Mouse (Mus musculus) urinary bladder, postnatal 36 days (tissue): ENCODE measurements around the gene Foxn3.

Experiments used
- DNase-seq, 2 experiments: peaks; one replicate each; pipeline ENCODE4 v3.0.0; 2022; ENCODE audit warnings: low spot score in 2 of 2, mixed read lengths in 1 of 2

Foxn3 gene

DNA sequence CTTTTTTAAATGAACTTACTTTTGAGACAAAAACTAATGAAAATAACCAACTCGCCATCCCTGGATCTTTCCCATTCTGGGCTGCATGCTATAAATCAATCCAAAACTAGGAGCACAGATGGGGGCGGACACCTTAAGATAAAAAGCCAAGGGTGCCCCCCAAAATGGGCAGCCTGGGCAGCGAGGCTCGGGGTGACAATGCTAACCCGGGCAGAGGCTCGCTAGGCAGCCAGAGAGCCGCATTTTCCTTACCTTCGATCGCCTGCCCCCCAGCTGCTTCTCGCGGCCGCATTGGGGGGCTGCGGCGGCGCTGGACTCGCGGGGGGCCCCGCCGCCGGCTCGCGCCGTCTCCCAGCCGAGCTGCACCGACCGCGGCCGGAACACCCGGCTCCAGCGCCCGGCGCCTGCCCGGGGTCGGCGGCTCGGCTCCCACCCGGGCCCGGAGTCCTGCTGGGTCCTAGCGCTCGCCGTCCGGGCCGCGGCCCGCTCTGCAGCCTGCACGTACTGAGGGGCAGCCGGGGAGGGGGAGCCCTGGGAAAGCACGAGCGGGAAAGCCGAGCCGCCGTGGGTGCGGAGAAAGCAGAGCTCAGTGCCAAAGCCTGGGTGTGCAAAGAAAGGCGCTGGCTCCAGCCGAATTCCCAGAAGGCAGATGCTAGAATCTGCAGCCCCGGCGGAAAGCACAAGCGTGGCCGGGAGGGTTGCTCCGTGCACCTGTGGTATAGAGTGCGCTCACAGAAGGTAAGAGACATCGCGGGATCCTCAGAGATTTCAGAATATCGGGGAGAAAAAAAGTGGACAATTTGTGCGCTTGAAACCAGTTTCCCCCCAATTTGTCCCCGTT lies at the start of gene Foxn3:
TSS of gene Foxn3 (minus strand) at position 364 of the 841 bp plus-strand sequence.
- peak; percentile 39 to 67 for DNase-seq

DNA sequence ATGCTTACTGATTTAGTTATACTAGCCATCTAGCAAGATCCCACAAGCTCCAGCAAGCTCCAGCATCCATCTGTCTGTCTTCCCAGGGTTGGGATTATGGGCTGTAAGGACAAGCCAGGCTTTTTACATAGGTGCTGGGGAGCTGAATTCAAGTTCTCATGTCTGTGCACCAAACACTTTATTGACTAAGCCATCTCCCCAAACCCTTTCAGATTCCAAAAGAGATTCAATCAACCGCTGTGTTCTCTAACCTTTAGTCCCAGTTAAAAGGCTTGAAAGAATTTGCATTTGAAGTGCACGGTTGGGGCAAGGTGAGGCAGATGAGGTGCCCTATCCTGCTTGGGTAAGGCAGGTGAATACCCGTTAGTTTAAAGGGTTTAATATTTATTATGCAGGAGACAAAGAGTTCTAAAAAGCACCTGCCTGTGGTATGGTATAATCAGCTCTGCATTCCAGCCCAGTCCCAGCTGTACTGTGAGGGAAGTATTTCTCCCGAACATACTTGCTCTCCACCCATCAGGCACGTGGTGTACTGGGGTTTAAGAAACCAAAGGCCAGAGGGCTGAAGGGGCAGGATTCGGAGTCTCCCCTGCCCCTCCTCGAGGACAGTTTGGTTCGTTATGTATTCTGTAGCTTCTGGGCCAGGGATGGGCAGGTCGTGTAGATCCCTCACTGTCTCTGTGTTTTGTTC lies 48.9 kb upstream of the Foxn3 start:
- DNase-seq, result no peak

DNA sequence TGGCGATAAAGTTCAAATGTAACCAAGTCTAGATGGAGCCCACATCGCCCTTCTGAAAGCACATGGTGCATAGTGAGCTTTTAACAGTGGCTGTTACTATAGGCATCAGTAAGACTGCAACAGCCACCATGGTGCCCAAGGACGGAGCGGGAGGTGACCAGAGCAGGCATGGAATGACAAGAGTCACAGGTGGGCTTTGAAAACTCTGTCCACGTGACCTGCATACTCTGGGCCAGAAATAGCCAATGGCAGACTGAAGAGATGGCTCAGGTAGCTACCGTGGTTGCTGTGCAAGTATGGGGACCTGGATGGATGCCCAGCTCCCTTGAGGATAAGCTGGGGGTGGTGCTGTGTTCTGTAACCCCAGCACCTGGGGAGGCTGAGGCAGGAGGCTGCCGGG lies 47.5 kb upstream of the Foxn3 start:
- DNase-seq, result no peak

DNA sequence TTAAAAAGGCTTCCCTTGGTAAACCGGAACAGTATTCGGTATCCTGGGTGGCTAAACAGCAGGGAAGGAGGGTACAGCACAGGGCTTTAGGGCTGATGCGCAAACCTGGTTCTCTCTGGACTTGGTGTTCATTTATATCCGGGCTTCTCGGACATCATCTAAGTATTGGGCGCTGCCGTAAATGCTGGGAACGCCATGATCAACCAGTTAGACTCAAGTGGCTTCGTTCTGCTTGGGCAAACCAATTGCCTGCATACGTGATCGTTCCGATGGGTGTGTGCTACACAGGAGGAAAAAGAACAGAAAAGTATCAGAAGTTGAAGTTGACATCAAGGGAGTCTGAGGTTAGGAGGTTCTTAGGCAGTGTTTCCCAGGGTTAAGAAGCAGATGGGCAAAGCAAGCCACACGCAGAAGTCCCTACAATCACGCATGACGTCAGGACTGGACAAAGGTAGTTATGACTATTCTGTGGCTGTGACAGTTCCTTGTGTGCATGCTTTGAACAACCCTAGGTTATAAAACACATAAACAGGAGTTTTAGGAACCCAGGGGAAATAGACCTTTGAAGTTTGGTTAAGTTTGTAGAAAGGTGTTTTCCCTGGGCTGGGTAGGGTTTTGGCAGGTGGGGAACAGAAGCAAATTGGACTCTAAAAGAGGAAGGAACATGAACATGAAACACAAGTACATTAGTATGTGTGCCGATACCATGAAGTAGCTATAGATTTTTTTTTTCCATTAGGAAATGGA lies 46.9 kb upstream of the Foxn3 start:
- DNase-seq, result no peak

DNA sequence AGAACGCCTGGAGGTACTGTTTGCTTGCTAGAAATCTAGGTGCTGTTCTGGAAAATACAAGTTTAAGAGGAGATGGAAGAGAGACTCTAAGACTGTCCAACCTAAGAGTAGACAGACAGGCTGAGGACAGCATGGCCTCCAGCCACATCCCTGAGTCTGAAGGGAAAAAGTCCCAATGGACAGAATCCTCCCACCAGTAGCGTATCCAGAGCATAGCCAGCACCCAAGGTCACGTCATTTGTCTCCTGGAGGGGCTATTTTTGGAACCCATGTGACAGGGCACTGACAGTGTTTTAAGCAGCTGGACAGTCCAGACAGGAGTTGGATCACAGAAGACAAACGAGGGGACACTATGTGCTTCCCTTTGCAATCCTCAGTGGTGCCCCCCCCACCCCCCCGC lies 46.3 kb upstream of the Foxn3 start:
- DNase-seq, result no peak

DNA sequence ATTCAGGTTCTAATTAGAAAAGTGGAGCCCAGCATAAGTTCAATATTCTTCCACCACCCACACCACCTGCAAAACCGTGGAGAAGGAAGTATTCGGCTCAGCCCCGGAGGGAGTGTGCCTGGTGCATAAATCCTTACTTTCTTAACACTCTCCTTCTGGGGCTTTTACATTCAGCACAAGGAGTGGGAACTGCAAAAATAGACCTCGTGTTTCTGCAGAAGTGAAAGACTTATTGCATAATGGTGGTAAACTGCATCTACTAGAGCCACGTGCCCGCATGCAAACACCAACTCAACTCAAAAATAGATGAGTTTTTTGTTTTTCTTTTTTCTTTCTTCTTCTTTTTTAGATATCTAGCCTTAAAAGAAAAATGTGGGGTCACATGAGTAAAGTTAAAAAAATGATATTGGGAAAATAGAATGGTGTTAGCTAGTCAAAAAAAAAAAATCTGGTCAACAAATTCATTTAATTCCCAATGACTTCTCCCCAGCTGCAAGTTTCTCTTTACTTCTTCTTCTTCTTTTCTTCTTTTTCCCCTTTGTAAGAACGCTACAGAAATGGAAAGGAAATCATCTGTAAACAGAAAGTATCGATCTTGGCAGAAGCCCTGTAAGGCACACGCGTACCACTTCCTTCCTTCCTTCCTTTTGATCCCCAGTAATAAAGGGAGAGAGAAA lies 45.0 kb upstream of the Foxn3 start:
- DNase-seq, result no peak

DNA sequence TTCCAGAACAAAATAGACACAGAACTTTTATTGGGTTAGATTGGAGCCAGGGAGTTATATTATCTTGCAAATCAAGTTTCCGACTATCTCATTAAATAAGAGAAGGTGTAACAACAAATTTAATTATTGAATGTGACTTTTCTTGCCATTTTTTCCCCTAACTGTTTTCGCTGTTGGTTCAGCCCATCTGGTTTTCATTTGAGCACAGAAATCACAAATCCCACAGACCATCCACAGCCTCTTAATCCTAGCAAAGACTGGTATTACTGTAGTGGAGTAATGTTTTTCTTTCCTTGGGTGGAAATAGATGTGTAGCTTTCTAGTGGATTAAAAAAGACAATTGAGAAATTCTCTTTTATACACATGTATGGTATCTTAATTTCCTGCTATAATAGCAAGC lies 40.0 kb upstream of the Foxn3 start:
- no peak for DNase-seq

DNA sequence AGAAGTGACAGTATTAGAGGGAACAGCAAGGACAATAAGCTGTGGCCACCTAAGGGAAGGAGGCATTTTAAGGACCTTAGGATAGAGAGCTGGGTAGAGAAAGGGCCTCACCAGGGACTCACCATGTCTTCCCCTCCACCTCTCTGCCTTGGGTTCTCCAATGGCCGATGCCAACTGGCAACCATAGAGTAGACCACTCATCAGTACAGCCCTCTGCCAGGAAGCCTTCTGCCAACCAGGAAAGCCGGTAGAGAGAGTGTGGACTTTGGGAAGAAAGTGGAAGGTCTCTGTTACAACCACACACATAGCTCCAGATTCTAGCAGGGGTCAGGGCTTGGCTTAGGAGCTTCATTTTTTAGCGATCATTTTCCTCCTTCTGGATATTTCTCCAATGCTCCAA lies 38.5 kb upstream of the Foxn3 start:
- no peak for DNase-seq

DNA sequence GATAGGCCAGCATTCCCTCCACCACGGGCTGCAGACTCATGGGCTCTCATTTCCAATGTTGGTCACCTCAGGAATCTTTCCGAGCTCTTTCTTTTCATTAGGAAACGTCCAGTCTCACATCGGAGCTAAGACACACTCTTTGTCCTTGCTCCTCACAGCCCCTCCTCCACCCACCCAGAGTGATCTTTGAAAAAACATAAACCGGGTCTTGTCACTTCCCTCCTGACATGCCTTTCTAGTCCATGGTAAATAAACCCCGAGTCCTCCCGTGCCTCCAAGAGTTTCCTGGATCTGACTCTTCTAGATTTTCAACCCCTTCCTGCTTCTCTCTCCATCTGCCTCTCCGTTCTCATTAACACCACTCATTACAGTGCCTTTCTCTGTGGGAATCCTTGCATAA lies 38.0 kb upstream of the Foxn3 start:
- DNase-seq, result no peak

DNA sequence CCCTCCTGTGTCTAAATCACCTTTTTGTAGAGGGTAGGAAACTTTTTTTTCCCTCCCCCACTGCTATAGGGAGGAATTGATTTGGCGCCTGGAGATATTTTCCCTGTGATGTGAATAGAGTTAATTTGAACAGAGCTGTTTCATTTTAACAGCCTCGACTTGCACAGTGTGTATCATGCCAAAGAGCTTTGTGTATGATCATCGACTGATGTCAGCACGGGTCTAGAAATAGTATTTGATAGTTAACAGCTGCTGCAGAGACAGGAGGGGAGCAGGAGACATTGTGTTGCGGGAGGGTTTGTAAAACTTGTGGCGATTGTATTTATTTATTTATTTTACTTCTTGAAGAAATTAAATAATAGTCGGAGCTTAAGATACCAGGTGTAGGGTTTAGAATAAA lies 36.2 kb upstream of the Foxn3 start:
- DNase-seq, result no peak

DNA sequence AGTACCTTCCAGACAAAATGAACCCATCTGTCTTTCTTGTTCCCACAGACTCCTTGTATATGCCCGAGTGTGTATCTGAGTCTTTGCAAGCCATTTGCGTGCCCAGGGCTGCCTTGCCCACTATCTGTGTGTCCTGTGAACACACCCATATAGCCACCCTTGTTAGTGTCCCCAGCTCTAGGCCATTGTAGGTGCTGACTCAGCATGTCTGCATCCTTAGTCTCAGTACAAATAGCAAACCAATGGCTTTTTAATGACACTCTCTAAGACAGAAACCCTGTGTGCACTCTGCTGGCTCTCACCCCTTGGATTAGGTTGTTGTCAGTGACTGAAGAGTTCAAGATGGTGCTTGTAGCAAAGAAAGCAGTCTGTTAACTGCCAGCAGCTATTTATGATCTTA lies 33.0 kb upstream of the Foxn3 start:
- DNase-seq, result no peak

DNA sequence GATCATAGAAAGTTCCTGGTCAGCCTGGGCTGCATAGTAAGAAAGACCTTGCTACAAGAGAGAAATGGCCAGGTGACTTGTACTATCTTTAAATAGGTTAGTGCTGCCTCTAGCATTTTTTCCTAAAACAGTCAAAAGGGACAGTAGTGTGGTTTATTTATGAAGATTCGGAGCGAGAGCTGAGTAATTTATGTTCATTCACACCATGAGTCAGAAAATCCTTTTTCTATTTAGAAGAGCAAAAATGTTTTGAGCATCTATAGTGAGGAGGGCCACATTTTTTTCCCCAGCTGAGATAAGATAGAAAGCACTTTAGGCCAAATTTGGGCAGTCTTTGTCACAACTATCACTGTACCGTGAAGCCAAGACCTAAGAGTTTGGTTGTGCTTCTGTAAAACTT lies 24.0 kb upstream of the Foxn3 start:
- DNase-seq, result no peak

DNA sequence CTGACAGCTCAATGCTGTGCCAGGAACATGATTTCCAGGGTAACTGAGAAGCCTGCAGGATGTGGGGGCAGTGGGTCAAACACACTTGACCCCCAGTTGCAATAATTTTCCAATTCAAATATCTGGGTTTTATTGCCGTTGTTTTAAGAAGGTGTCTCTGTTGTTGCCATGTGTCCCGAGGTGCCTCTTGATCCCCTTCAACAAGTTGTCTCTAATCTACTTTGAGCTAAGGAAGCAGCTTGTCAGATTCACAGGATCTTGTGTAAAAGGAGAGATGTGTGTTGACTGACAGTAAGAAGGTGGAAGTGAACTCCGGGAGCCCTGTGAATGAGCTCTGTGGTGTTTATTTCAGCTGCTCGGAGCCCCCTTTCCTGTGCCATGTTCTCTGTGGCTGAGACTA lies 16.6 kb upstream of the Foxn3 start:
- DNase-seq, result no peak

DNA sequence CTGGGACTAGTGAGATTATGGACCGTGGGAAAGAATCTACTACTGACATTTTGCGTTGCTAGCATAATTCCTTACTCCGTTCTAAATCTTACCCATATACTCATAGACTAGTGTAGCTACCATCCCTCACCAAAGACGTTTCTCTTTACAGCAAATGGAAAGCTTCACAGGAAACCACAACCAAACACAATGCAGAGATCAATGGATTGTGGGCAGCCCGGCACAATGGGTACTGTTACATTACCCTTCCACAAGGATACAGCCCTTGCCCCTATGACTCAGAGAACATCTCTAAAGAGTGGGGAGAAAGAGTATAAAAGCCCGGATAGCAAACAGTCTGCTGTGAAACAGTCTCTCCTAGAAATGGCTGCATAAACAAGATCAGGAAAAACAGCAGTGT lies 13.3 kb upstream of the Foxn3 start:
- DNase-seq, result no peak

DNA sequence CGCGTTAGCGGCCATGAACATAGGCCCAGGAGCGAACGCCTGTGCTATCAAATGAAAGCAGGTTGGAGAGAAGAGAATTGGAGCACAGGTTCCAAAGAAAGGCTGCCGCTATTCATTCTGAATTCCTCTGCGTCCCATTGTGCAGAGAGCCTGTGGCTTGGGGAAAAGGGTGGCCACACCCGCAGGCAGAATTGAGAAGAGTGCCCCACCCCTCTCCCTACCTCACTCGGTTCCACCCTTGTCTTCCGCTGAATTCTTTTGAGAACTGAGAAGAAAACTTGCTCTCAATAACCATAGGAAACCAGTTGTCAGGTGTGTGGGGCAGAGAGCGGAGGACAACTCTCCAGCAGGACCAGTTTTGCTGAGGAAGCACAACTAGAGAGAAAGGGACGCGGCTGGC lies 10.9 kb upstream of the Foxn3 start:
- DNase-seq, result no peak

DNA sequence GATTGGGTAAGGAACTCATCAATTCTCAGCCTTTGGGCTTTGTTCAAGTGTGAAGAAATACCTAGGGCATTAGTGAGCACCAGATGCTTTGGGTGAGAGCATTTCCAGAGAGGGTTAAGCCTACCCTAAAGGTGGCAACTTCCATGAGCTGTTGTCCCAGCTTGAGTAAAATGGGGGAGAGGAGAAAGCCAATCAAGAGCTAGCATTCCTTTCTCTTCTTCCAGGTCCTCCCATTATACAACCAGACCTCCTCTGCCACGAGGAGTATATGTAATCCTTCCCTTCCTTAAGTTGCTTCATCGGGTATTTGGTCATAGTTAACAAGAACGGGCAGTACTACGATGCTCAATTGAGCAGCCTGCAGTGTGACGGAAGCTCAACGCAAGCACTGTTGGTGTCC lies 9.7 kb upstream of the Foxn3 start:
- no peak for DNase-seq

DNA sequence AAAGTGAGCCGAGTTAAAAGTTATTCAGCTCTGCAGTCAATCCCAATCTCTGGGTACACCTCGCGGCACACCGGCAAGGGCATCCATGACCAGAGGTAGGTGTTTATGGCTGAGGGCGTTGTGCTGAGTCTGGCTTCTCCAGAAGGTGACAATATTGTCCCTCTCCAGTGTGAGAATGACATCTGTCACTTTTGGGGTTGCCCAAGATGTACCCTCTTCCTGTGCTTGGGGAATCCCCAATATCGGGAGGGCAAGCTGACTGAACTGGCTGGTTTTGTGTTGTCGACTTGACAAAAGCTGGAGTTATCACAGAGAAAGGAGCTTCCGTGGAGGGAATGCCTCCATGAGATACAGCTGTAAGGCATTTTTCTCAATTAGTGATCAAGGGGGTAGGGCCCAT lies 8.6 kb upstream of the Foxn3 start:
- no peak for DNase-seq

DNA sequence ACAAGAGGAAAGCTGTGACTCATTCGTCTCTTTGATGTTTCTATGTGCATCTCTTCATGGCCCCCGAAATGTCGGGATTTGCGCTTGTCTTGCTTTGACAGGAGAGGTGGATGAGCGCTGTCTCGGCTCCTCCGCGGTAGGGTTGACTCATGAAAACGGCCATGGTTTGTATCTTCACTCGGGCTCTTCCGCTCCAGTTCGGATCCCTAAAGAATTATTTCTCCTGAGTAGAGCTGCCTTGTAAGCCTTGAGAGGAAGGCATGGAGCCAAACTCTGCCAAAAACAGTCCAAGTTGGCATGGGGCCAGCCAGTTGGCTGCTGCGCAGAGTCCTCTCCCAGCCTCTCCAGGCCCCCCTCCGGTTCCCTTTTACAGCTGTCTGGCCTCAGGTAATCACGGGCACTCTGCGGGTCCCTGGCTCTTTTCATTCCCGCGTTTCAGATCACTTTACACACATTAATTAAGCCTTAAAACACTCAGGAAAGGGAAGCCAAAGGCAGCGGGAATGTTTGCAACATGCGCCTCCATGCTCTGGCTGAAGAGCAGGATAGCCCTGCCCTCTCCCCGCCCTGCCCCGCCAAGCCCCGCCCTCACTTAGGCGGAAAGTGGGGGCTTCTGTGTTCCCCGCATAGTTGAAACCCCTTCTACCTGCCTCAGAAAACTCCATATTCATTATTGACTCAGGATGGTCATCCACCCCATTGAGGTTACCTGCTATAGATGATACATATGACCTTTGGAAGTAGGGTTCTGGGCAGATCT lies 7.0 kb upstream of the Foxn3 start:
- peak in 1 of 2 experiments; percentile 61 for DNase-seq

DNA sequence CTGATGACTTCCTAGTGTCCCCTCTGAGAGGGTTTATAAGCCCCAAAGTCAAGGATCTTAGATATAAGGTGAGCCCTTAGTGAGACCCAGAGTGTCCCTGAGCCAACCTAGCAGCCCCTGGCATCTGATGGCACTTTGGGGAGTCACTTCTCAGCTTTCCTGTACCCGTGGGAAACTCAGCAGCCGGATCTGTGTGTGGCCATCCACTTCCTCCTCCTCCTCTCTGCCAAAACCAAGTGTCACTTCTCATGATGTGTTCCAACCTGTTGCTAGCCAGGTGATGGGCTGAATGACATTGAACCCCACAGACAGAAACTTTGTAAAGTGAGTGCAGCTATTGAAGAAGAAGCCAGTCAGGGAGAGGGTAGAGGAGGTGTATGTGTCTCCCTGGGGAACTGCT lies 2.2 kb upstream of the Foxn3 start:
- no peak for DNase-seq

DNA sequence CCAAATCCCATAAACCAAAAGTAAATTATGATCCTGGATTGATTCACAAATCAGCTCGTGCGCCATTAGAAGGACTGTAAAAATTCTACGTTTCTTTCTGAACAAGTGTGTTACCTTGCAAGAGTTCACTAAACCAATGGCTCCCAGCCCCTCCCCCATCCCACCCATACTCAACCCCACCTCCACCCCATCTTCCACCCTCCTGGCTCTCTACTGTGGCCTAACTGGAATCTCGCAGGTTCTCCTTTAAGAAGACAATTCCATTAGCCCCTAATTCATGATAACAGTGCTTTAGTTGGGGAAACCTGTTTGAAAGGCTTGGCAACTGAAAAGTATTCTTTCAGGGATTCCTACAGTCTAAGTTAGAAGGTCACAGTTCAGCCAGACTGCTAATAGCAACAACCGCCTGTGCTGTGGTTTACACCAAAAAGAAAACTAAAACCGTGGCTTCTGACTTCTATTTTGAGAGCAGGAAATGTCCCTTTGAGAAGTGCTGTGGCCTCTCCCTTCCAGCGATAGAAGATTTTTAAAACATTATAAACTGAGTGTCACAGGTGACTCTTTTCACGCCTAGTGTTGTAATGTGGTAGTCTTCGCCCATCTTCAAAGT lies 1.0 kb upstream of the Foxn3 start:
- no peak for DNase-seq

DNA sequence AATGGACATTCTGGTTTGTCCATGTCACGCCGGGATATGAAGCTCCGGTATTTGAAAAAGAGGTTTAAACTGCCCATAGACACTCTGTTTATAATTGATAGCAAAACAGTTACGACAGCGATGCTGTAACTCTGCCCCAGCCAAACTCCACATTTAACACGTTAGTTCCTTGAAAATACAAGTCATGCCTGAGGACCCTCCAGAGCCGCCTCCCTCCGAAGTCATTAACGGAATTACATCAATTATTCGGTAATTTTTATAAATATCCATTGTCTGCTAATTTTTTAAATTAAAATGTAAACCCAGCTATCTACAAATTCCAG lies 554 bp downstream of the Foxn3 start:
- no peak for DNase-seq
